Mouse (Mus musculus) B cell, adult 2 months (primary cell): ENCODE data around the gene Gnb1.

Experiments
- DNase-seq, 2 experiments: peaks; one replicate each; pipeline ENCODE4 v3.0.0; 2022

The Gnb1 gene

DNA sequence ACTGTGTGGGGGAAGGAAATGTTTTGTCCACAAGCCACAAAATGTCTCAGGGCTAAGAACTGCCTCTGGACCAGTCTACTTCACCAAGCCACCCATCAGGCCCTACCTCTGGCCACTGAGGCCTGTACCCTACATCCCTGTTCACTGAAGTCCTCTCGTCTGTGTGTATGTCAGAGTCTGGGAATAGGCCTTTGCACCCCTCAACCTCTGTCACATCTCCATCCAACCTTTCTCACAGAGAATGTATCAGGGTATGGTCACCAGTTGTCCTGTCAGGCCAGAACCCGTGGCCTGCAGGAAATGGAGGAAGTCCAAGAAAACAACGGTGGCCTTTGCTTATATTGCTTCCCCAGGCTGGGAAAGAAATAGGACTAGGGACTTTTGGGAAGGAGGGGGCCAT is 5.6 kb upstream of the Gnb1 start:
- DNase-seq = no peak

DNA sequence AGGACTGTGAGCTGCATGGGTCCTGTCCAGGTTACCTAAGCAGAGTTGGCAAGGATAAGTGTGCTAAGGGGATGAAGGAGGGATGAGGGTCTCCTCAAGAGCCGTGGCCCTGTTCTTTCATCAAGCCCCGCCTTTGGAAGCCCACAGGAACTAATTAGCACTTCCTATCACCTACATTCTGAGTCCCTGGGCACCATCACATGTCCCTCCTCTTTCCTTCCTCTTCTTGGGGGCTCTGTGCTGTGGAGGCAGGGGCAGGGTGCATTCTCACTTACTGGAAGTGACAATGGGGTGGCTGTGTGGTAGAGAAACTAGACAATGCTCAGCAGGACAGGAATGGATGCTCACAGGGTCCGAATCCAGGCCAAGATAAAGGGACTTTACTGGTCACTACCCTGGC is 3.4 kb upstream of the Gnb1 start:
- peak; percentile 33 to 46 for DNase-seq

DNA sequence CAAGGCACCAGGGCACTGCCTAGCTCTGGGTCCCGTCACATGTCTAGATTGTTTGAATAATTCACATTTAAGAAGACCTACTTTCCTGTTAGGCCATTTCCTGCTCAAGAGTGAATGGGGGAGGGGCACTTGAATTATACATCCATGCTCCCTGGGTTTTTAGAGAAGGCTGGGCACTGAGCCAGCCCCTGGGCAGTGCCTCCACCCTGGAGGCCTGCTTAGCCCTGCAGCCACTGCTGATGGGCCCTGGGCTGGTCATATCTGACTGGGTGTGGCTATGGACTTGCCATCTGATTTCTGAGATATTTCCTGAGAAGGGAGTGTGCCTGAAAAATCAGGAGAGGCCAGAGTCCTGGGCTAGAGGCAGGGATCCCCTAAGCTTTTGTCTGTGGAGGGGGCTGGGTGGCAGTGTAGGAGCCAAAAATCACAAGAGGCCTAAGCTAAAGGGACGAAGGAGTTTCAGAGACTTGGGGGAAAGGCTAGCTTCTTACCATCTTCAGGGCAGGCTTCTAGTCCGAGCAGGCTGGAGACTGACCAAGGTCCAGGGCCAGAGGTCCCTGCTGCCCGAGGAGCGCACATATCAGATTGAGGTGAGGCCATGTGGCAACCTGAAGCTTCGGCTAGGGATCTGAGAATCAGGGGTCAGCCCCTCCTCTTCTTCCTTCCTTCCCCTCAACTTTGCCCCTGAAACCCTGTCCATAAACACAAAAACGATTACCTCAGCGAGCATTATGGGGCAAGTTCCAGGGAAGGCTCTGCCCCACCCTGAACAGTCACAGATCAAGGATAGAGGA is 2.7 kb upstream of the Gnb1 start:
- no peak for DNase-seq

DNA sequence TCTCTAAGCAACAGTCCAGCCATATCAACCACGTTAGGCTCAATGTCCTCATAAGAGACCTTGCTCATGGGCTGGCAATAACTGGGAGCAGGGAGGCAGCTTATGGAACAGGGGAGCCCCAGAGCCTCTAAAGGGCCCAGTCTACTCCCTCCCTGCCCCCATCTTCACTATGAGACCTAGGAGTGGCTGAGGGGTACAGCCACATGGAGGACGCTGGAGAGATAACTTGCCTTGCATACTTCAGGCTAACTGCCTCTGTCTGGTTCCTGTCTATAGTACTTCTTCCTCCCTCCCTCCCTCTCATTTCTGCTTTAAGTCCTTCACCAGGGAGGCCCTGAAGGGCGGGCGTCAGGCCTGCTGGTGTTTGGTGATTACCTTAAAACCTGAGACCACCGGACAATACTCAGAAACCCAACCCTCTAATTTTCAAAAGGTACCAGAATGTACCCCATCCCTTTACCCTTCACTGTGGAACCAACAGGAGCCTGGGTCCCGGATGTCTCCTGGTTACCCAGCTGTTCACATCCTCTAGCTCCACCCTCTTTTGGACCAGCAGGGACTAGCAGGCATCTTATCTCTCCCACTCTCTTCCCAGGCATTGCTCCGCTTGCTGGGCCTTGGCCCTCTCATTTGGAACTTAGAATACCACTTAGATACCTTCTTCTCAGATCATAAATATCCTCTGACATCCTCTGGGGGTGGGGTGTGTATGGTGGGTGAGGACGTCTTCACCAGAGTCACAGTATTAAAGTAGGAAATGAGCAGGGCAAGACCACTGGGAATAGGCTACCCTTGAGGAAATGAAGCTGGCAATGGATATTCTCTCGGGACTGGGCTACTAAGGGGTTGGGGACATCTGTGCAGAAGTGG is 1.8 kb upstream of the Gnb1 start:
- DNase-seq = no peak

DNA sequence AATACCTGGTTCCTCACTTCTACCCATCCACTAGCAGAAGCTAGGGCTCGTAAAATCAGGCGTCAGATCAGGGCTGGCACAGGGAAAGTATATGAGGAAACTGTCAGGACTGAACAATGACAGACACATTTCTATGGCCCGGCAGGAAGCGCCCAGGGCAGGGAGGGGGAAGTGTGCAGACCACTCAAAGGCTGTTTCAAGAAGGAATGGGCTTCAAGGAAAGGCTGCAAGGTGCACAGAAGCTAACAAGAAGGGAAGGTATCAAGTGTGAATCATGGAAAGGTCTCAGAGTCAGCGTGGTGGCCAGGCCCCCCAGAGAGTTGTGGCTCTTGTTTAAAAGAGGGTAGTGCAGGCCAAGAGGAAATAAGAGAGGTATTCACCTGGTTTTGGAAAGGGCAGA is 705 bp upstream of the Gnb1 start:
- no peak for DNase-seq

DNA sequence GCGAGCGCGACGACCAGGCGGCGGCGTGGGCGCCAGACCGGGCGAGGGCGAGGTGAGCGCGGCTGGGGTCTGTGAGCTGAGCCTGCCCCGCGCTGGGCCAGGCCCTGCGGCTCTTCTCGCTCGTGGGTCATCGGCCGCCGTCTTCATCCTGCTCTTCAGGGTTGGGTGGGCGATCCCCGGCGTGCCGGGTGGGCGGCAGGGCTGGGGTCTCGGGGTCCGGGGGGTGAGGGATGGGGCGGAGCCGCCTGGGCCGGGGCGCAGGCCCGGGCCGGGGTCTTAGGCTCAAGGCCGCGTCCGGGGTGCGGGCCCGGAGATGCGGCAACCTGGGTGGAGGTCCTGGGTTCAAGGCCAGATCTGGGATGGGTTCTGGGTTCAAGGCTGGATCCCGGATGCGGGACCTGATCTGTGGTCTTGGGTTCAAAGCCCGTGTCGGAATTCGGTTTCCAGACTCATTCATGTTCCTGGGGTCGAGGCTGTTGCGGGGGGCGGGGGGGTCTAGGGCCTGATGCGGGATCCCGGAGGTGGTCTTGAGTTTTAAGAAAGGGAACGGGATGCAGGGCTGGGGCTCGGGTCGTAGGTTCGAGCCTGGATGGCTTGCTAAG is 469 bp downstream of the Gnb1 start:
- DNase-seq = no peak

DNA sequence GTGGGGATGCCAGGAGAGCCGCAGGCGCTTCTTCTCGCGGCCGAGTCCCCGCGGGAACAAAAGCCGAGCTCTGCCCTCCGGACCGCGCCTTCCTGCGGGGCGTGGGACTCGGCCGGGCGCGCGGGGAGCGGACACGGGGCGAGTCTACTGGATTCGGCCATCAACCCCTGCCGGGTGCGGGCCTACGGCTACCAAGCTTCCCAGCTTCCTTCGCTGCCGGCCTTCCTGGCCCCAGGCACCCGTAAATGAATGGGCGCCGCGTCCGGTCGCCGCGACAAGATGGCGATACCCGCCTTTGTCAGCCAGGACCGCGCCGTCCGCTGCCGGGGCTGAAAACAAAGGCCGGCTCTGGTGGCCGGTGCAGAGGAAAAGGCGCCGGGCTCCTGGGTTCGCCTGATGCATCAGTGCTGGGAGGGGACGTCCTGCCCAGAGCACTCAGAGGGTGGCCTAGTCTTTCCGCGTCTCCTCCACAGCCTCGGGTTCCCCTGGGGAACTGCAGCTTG is 1.0 kb downstream of the Gnb1 start:
- peak; percentile 56 to 63 for DNase-seq

DNA sequence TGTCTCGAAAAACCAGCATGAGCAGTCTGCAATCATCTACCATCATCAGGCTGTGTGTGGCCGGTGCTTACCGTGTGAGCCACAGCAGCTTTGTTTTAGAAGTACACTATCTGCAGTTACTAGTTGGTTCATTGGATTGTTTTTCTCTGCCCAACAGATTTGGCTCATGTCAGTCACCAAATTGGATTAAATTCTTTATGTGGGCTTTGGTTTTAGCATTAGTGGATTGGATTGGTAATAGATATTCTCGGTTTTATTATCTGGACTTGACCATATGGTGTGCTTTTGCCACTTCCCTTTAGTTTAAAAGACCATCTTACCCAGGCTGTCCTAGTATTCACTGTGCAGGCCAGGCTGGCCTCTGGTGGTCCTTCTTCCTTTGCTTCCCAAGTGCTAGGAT is 3.7 kb downstream of the Gnb1 start:
- DNase-seq = no peak

DNA sequence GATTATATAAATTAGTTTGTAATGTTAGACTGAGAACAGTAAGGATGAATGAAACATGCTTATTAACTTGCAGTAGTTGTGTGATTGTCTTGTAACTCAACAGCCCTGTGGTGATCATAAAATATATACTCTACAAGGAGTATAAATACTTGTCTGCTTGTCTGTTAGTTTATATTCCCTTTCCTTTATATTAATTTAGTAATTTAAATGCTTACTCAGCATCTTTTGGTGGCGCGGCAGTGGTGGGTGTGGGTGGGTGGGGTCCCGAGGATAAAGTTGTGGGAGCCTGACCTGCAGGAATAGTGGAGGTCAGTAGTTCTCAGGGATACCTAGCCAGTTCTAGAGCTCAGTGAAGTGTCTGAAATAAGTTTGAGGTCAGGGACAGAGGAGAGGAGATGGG is 6.8 kb downstream of the Gnb1 start:
- no peak for DNase-seq

DNA sequence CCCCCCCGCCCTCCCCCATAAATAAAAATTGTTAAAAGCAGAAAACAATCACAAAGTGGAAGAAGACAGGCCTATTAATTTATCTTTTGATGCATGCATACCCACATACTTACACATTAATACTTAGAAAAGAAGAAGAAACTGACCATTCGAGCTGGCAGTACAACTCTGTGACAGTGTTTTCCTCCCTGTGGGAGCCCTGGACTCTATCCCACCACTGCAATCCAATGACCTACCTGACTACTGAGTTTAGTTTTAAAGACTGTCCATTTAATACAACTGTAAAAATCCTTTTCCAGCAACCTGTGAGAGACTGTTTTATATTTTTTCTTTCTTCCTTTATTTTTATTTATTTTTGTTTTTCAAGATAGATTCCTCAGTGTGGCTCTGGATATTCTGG is 10.0 kb downstream of the Gnb1 start:
- no peak for DNase-seq

DNA sequence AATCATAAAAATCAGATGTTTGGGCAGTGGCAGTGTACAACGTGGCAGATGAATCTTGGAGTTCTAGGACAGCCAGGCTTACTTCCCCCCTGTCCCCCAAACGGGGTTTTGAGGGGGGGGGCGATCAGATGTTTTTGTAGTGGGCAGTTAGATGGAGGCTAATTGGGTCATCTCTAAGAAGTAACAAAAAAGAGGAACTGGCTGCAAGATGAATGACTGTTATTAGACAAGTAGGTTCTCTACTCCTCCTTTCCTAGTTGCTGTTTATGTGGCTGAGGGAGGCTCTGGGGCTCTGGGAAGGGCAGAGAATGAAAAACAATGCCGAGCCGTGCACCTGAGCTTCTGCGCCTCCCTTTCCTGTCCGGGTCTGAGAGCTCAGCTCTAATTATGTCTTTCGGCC is 13.9 kb downstream of the Gnb1 start:
- no peak for DNase-seq

DNA sequence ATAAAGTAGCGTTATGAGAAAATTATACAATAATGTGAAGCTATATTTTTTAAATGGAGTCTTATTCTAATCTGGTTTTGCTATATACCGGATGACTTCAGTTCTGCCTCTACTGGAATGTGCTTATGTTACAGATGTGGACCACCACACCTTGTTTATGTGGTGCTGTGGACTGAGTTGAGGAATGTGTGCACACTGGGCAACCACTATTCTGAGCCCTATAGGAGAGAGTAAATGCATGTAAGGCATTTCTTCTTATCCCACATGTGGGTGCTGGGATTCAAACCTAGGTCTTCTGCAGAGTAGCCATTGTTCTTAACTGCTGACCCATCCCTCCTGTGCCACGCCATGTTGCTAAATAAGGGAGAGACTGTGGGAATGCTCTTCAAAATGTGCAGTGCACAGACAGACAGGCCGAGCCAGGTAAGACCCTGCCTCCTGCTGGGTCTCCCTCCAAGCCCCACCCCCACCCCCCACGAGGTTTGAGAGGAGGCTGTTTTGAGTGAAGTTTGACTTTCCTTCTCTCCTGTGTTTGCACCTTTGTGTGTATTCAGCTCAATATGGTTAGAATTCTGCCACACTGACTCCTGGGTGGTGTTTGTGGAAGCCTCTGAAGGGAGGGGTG is 14.6 kb downstream of the Gnb1 start:
- DNase-seq = no peak

DNA sequence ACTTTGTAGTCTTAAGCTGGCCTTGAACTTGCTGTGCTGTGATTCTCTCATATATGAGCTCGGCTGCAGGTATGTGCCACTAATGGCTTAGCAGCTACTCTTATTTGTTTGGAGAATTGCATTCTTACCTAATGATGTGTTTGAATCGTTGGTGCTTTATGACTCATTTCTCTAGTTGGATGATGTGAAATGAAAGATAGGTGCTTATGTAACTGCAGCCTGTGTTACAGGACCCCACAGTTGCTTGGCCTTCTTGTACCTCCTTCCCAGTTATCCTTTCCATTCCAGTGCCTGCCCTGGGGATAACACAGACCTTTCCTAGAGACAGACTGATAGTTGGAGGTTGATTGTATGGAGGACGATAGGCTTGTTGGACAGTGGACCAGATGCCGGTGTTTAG is 17.5 kb downstream of the Gnb1 start:
- no peak for DNase-seq

DNA sequence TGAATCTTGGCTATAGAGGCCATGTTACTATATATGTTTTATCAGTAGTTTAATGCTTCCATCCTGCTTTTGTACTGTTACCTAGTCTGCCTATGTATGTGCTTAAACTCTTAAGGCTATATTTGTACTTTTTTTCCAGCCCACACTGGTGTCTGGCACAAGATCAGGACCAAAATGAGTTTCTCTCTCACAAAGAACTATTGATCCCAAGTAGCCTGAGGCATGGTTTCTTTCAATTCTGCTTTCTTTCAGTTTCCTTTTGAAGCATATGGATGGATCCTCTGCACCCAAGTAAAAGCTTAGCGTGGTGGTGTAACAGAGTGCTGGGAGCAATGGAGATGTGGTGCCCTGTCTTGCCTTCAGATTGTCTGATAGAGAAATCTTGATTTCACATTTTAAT is 19.8 kb downstream of the Gnb1 start:
- DNase-seq = no peak

DNA sequence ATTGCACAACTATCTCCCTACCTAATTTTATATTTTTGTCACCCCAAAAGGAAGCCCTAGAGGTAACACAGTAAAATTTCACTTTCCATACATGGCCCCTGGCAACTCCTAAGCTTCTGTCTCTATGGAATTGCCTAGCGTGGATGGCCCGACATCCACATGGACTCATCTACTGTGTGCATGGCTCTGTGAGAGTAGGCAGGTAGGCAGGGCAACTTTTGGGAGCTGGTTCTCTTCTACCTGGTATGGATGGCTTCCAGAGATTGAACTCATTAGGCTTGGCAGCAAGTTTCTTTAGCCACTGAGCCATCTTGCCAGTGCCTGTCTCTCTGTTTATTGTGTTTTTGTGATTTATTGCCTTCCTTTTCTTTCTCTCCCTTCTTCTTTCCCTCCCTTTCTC is 23.6 kb downstream of the Gnb1 start:
- DNase-seq = no peak

DNA sequence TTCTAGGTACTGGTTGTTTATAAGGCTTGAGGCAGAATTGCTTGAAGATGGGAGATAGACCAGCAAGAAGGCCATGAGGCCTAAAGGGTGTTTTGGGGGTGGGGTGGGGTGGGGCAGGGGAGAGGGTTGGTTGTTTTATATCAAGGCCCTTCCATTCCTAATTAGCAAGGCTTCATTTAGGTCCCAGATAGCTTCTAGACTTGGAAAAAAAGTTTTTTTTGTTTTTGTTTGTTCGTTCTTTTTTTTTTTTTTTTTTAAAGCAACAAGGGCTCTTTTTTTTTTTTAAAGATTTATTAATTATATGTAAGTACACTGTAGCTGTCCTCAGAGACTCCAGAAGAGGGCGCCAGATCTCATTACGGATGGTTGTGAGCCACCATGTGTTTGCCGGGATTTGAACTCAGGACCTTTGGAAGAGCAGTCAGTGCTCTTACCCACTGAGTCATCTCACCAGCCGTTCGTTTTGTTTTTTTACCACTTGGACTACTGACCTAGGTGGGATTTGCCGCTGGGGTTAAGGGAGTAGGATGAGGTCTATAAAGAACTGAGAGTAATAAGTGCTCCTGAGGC is 26.9 kb downstream of the Gnb1 start:
- peak; percentile 35 to 36 for DNase-seq

DNA sequence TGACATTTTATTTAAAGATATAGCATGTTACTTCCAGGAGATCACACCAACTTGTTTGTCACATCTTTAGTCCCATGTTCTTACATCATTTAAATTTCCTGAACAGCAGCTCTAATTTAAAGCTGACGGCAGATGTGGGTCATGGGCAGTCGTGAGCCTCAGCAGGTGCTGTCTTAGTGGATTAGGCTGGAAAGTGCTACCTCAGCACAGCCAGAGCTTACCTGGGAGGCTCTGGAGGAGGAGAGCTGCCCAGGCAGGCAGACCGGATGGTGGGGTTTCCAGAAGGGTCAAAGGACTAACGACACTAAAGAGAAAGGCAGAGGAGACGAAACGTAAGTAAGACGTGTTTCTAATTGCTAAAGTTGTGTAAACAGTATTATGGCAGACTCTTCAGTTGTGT is 31.2 kb downstream of the Gnb1 start:
- no peak for DNase-seq

DNA sequence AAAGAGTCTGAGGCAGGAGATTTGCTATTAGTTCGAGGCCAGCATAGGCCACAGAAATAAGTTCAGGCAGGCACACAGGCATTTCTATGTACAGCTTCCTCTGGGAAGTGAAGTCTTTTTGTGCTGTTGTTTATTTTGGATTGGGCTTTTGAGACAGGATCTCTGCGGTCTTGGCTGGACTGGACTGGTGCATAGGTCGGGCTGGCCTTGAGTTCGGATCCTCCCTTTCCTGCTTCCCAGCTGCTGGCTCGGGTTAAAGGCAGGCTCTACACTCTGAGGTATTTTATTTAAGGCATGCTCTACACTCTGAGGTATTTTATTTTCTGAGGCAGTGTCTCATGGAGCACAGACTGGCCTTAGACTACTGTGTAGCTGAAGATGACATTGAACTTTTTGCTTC is 34.6 kb downstream of the Gnb1 start:
- DNase-seq = no peak

DNA sequence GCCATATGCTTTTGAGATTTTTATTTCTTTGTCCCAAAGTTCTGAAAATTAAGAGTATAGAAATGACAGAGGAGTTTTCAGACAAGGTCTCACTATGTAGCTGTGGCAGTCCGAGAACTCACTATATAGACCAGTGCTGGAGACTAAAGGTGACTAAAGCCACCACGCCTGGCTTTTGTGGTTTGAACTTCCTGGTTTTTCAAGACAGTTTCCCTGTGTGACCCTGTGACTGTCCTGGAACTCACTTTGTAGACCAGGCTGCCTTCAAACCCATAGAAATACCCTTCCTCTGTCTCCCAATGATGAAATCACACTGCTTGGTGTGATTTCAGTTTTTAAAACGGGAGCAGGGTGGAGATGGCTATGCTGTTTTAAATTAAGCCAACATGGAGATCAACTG is 38.1 kb downstream of the Gnb1 start:
- no peak for DNase-seq

DNA sequence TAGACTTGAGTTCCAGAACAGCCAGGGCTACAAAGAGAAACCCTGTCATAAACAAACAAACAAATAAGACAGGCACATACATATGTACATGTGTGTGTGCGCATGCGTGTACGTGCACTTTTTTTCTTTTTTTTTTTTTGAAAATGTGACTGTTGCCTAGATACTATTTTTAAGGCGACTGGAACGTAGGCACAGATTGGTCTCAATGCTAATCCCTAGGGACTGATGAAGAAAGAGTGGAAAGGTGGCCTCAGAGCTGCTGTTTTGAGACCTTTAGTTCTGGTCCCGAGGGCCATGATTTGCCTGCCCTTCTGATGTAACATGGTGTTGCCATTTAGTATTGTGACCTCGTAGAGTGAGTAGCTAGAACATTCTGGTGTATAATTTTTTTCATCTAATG is 58.8 kb downstream of the Gnb1 start:
- no peak for DNase-seq

DNA sequence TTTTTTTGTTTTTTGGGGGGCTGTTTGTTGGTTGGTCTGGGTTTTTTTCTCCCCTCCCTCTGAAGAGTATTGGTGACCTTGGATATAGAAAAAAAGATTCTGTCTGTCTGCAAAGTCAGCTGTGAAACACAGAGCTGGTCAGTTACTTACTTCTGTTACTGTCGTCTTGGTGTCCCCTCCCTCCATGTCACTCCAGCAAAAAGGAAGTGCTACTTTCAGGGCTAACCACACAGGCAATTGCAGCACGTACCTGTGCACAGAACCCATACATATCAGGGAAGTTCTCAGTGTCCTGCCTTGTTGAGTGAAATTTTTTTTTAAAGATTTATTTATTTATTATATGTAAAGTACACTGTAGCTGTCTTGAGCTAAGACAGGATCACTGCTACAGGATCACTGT is 59.3 kb downstream of the Gnb1 start:
- peak; percentile 31 to 35 for DNase-seq

DNA sequence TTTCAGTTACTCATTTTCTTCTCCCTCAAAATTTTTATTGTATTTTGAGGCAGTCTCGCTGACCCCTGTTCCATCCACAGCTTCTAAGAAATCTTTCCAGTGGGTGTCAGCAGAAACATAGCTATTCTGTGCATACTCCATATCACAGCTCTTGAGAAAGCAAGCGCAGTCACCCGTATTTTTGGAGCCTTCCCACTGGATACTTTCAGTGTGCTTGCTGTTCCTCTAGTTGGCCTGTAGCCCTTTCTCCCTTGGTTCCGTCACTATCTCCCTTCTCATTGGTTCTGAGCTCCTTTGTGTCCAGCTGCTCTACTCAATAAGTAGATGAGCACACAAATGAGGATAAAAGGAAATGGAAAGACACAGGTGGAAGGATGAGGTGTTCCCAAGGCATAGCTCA is 59.9 kb downstream of the Gnb1 start:
- DNase-seq = no peak
